Mouse (Mus musculus): ENCODE results near the gene Nacad. TPM values are rescaled to one million over a fixed set of nuclear protein-coding genes. Genes with fewer than 3 reads are reported as not detected.

Nacad gene
- polyA plus RNA-seq, 1 experiment from 2014 or later = 1.5 TPM

GRCm38 (mm10) chr11:6550201-6550600, 55.7 kb downstream of the Nacad start:
- no peak overlapping the region for H3K4me3 ChIP-seq (replicated peaks)
- no peaks in the 10 kb centered on the region for H3K27me3 ChIP-seq
- H3K4me2 ChIP-seq = no peak overlapping the region
- H3K27ac ChIP-seq = no peak overlapping the region
- 90% methylated on average over 3 of the region's 3 CpGs for WGBS
- H3K36me3 ChIP-seq = peaks cover 31% of the 10 kb centered on the region
- no peak overlapping the region for H3K9ac ChIP-seq (replicated peaks)
- no peak for ATAC-seq (ENCODE audit: insufficient number of reproducible peaks, insufficient read depth, low FRiP score, low TSS enrichment, low read depth)
- no peaks in the 10 kb centered on the region for H3K9me3 ChIP-seq
- H3K4me1 ChIP-seq (replicated peaks) = peaks cover 11% of the 10 kb centered on the region

- no peaks in the 10 kb centered on the region for H3K27me3 ChIP-seq
- H3K4me3 ChIP-seq (replicated peaks) = no peak overlapping the region
- peaks cover 31% of the 10 kb centered on the region for H3K36me3 ChIP-seq
- peaks cover 11% of the 10 kb centered on the region for H3K4me1 ChIP-seq (replicated peaks)
- no peak overlapping the region for H3K9ac ChIP-seq (replicated peaks)
- no peaks in the 10 kb centered on the region for H3K9me3 ChIP-seq
- no peak for ATAC-seq (ENCODE audit: insufficient number of reproducible peaks, insufficient read depth, low FRiP score, low TSS enrichment, low read depth)
- H3K27ac ChIP-seq = no peak overlapping the region
- WGBS = 96% methylated on average over 2 of the region's 2 CpGs
- no peak overlapping the region for H3K4me2 ChIP-seq
These were observed 56.1 kb downstream of the Nacad start for GRCm38 (mm10) chr11:6549770-6550169.

Other genes starting within 250 kb of the Nacad start
- gene Zmiz2, start 217.0 kb downstream of the Nacad start, polyA plus RNA-seq (2016; fragmentation: Nextera tagmentation; extraction: Ambion mirVana) = 10.3 and 10.4 TPM in 2 replicates
- gene Ppia, start 190.6 kb downstream of the Nacad start, polyA plus RNA-seq (2016; fragmentation: Nextera tagmentation; extraction: Ambion mirVana) = 5,590 and 5,882 TPM in 2 replicates
- gene H2afv, start 161.6 kb downstream of the Nacad start, polyA plus RNA-seq (2016; fragmentation: Nextera tagmentation; extraction: Ambion mirVana) = 763 and 824 TPM in 2 replicates
- 22.6 TPM in 2 replicates for gene Purb, start 130.1 kb downstream of the Nacad start, polyA plus RNA-seq (2016; fragmentation: Nextera tagmentation; extraction: Ambion mirVana)
- gene Myo1g, start 85.1 kb downstream of the Nacad start, polyA plus RNA-seq (2016; fragmentation: Nextera tagmentation; extraction: Ambion mirVana) = 0.66 and 1.8 TPM in 2 replicates
- 98.0 and 100 TPM in 2 replicates for gene Ccm2, start 59.2 kb downstream of the Nacad start, polyA plus RNA-seq (2016; fragmentation: Nextera tagmentation; extraction: Ambion mirVana)
- gene Tbrg4, start 20.0 kb upstream of the Nacad start, polyA plus RNA-seq (2016; fragmentation: Nextera tagmentation; extraction: Ambion mirVana) = 44.3 and 46.4 TPM in 2 replicates
- gene Wap, start 32.6 kb upstream of the Nacad start, polyA plus RNA-seq (2016; fragmentation: Nextera tagmentation; extraction: Ambion mirVana) = not detected in 2 replicates
- gene Ramp3, start 52.5 kb upstream of the Nacad start, polyA plus RNA-seq (2016; fragmentation: Nextera tagmentation; extraction: Ambion mirVana) = 4.0 and 4.4 TPM in 2 replicates
- not detected in 2 replicates for gene Gm11983, start 231.6 kb upstream of the Nacad start, polyA plus RNA-seq (2016; fragmentation: Nextera tagmentation; extraction: Ambion mirVana)

Data from limb, embryonic 12.5 days (tissue).